Mouse (Mus musculus): ENCODE measurements around the gene Bdnf.

Bdnf gene

DNA sequence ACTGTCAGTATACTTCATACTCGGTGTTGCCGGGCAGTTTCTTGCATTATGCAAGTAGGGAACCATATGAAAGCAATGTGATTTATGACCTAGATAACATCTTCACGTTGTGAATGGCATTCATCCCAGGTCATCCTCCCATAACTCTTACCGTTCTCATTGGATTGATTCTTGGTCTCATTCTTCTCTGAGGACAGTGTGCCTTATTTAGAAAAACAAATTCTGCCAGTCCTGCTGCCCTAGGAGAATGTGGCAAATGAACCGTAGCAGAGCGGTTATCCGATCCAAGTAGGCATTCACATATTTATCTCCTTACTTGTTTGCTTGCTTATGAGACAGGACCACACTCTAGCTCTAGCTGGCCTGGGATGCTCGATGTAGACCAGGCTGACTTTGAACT, 32.0 kb downstream of the Bdnf start:
- in situ Hi-C loops (cut with MboI, MseI) = no loop called here

DNA sequence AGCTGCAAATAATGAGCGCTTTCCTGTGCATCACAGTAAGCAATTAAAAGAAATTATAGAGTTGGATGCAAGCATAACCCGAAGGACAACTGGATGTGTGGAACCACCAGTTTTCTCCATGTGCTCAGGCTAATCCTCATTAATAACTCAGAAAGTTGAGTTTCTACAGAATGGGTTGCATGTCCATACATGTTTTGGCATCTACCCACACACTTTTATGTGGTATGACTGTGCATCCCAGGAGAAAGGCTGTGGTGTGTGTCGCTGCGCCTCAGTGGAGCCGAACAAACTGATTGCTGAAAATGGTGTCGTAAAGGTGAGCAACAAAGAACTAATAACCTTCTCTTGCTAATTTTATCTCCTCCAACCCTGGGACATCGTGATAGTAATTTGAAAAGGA, 34.8 kb downstream of the Bdnf start:
- in situ Hi-C loops (cut with MboI, MseI) = no loop called here

DNA sequence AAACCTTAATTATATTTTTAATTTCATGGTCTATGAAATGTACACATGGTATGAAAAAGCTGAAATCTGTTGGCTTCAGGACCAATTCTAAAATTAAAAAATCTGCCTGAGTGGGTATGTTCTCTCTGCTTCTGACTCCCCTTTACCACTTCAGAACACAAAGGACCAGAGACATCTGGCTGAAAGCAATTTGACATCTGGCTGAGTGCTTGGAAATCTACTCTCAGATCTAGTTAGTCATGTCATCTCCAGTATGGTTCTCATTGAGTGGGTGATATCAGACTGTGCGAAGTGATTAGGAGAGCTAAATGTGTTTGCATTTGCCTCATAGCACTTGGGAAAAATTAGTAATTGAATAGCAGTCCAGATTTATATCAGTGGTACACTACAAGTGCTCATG, 36.5 kb downstream of the Bdnf start:
- in situ Hi-C loops (cut with MboI, MseI) = loop anchor here (10.0 kb wide), 1 partner anchor 824 kb away; no protein-coding TSS in a partner anchor

DNA sequence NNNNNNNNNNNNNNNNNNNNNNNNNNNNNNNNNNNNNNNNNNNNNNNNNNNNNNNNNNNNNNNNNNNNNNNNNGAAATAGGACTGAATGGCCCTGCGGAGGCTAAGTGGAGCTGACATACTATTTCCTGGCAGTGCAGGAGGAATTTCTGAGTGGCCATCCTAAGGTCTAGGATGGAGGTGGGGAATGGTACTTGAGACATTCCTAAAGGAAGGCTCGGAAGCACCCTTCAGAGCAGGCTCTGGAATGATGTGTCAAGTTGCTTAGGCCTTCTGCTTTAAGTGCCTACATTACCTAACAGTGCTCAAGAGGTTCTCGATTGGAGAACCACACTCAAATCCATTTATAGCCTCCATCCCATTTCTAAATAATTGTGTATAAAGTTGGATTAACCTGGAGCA, 50.8 kb downstream of the Bdnf start:
- in situ Hi-C loops (cut with MboI, MseI) = no loop called here

DNA sequence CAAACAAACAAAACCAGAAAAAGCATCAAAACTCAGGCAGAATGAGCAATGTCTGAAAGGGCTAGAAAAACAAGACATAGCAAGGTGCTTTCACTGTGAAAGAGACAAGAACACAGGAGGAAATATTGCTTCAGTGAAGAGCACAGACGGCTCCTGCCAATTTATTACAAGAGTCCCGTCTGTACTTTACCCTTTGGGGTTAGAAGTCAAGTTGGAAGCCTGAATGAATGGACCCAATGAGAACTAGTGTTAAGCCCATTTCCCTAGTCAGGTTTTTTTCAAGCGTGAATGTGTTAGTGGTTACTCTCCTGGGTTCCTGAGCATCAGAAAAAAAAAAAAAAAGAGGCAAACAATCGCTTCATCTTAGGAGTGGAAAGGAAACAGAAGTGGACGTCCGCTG, 51.3 kb downstream of the Bdnf start:
- in situ Hi-C loops (cut with MboI, MseI) = no loop called here

DNA sequence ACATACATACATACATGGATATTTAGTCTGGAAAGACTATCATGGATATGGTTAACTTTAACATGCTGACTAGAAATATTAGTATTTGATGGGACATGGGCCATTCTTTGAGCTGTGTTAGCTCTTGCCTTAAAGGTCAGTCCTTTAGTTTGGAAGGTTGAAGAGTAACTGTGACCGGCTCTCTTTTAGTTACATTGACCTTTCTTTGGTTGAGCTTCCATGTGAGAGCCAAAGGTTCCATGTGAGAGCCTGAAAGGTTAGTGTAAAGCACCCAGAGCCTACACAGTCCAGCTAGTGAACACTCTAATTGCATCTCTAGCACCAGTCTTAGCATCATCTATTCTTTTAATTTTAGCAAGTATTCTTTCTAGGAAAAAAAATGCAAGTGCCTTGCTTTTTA, 54.7 kb downstream of the Bdnf start:
- in situ Hi-C loops (cut with MboI, MseI) = no loop called here

DNA sequence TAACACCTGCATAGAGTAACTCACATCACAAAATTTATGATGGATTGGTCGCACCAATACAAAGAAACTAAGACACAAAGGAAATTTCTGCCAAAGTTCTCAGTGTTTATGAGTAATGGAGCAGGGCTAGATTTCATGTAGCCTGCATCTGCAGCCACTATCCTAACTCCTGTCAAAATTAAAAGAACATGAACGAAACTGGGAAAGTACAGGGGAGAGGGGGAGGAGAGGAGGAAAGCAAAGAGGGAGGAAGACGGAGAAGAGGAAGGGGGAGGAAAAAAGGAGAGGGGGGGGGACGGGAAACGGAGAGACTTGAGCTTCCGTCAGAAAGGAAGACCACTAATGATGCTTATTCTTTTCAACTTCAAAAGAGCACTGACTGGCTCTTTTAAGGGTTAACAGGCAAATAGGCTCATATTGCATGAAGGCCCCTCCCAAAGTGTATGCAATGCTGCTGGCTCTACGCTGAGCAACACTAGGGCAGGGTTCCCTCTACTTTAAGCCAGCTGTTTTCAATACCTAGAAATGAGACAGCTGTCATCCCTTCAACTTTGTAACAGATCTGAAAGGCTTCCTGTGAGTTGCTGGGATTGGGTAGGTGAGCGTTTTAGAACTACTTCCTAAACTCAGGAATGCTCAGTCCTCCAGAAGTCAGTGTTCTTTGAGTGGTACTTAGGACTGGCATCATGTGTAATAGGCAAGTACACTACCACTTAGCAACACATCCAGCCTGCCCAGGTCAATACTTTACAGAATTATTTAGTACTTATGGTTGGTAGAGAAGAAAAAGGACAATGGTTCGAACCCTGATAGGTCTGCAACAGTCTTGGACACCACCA, 58.9 kb downstream of the Bdnf start:
- in situ Hi-C loops (cut with MboI, MseI) = no loop called here

DNA sequence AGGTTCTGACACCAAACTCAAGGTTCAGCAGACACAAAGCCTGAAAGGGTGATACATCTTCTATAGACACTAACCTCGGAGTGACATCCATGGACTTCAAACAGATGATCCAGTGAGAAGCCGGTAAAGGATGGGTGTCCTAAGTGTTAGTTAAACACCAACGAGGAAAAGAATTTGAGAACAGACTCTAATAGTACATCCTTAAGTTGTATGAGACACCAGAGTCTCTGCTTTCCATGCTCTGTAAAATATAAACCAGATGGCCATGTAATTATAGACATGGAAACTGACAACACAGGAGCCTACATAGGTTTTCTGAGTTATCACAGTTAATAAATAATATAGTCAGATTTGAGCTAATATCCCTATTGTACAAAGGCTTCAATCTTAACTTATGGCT, 59.7 kb downstream of the Bdnf start:
- in situ Hi-C loops (cut with MboI, MseI) = no loop called here

DNA sequence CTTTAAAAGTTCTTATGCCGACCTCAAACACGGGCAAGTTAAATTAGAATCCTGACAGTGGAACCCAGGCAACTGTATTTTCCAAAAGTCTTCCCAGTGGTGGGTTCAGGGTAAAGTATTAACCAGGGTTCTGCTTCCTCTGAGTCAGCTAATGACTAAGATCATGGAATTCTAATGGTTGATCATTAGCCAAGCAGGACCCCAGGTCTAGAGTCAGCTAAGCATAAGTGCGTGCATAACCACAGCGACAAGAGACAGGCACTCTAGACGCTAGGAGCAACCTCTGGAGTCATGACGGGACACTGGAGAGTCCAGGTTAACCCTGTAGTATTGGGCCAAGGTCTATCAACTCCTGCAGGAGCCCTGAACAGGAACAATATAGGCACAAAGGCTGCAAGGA, 60.2 kb downstream of the Bdnf start:
- in situ Hi-C loops (cut with MboI, MseI) = no loop called here

DNA sequence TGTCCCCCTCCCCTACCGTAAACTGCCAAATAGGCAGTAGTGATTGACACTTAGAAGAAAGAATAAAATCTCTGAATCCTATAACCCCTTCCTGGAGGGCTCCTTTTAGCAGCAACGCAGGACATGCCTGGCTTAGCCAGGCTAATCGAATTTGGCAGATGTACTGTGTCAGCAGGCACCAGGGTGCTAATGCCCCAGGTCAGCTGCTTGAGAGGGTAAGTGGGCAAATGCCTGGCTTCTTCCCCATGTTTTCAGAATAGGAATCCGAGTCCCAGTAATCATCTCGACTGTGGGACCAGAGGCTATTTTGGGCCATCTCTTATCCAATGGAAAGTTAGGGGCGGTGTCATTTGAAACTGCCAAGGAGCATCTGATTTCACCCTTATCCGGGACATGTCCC, 60.8 kb downstream of the Bdnf start:
- in situ Hi-C loops (cut with MboI, MseI) = no loop called here

DNA sequence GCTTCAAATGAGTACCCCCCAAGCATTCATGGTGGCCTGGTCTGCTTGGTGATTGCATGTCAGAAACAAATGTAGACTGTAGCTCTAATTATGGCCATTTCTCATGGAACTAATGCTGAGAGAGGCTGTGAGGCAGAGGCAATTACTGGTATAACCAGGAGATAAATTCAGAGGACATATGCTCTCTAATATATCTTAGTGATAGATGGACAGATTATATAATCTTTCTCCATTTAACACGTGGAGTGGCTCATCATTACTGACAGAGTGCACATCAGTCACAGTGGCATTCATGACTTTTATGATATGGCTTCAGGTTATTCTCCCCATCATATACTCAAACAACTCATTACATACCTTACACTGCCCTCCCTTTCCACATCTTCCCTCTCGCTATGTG, 61.8 kb downstream of the Bdnf start:
- in situ Hi-C loops (cut with MboI, MseI) = no loop called here

DNA sequence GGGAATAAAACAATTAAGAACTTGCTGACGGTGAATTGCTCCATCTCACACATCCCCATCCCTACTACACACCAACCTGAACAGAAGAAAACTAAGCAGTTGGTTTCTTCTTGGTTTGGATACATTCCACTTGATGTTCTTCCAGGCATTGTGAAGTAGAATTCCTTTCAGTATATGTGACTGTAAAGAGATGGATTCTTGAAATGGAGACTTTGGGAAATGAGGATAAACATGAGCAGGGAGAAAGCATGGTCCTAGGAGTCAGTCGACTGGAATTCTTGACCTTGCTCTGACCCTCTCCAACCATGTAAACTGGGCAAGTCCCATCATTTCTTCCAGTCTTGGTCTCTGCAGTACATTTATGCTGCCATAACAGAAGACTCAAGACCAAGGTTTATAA, 63.8 kb downstream of the Bdnf start:
- in situ Hi-C loops (cut with MboI, MseI) = no loop called here

DNA sequence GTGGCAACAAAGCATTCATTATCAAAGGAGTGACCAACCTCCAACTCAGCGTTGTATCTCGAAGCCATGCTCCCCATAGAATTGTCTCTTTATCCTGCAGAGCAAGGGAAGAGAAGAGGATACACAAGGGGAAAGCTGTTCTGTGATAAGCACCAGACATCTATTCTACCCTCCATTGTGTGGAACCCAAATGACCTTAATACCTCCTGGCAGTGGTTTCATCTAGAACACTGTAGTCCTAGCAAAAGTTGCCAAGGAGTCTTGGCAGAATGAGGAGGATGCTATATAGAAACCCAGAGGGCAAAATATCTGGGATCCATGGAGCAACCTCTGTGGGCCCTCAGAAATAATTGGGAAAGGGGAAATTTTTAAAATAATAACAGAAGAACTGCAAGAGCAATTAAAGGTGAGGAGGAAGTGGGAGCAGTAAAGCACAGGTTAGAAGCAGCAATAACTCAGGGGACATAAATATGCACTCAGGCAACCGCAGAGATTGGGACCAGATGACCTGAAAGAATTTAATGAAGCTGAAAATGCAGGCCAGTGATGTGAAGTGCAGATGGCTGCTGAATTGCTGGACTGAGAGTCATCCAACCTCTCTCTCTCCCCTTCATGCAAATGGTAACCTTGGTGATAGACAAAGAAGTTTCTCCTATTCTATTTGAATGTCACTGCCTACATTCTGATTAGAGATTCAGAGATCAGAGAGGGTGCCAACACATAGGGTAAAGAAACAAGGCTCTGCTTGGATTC, 68.9 kb downstream of the Bdnf start:
- in situ Hi-C loops (cut with MboI, MseI) = no loop called here

DNA sequence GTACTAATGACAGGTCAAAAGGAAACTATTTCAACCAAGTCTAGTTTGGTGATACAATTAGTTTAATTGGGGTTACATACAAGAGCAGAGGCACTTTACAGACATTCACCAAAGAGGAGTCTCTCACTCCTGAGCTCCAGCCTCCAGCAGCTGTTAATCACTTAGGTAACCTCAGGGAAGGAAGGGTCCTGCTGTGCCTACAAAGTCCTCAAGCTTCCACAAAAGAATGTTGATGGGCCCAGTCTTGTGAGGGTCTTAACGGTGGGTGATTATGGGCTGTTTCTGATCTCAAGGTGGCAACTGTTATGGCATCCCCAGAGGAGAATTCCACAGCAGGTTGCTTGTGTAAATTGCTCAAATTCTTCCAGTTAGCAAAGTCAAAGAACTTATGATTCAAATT, 71.7 kb downstream of the Bdnf start:
- in situ Hi-C loops (cut with MboI, MseI) = no loop called here

DNA sequence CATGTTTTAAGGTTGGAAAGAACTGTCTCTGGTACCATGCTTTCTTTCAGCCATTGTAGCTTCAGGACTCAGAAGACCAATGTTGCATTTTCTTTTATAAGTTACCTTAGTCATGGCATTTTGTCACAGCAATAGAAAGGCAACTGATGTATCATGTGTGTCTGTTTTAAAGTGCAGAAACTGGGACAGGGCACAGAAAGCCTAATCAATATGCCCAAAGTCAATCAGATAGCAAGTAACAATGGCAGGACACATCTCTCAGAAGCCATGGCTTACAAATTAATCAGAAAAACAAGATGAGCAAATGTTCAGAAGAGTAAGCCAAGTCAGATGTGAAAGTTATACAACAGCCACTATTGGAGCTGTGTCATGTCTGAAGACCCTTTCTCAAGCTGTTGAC, 73.9 kb downstream of the Bdnf start:
- in situ Hi-C loops (cut with MboI, MseI) = no loop called here

DNA sequence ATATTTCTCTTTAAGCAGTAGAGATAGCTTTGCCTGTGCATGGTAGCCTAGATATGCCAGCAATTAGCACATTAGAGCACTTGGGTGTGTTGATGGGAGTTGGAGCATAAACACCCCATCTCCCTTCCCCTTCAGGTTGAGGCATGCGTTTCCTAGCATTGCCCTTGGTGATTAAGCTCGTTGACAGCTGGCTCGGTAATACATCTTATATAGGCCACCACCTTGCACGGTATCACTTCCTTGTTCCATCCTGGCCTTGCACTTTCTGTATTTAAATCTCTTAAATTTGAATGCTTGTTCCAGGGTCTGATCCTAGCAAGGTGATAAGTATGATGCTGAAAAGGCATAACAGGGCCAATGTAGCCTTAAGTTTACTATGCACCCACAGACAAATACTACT, 74.3 kb downstream of the Bdnf start:
- in situ Hi-C loops (cut with MboI, MseI) = no loop called here

DNA sequence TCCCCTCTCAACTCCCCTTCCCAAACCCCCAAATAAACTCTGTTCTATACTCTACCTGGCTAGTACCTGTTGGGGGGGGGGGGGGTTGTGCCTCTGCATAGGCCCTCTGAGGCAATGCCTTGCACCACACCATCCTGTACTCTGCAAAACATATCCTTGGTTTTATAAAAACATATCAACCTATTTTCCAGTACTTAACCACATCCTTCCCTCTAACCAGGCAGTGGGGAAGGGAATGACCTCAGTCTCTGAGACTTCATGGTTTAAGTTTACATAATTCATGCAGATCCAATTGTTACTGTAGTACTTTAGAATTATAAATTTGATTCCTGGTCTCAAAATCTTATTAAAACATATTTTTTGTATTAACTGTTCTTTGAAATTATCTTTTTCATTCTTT, 75.5 kb downstream of the Bdnf start:
- in situ Hi-C loops (cut with MboI, MseI) = no loop called here

DNA sequence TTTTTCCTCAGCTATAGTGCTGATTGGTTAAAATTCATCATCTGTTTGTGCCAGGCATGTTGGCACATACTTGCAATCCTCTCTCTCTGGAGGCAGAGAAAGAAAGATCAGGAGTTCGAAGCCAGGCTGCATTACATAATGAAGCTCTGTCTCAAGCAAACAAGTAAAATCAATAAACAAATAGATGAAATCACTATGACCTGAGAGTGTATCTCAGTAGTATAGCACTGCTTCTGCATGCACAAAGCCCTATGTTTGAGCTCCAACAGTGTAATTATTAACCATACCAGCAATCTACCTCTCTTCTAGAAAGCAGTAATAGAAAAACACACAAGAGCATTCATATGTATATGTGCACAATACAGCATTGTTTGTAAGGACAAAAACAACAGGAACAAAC, 76.0 kb downstream of the Bdnf start:
- in situ Hi-C loops (cut with MboI, MseI) = no loop called here

DNA sequence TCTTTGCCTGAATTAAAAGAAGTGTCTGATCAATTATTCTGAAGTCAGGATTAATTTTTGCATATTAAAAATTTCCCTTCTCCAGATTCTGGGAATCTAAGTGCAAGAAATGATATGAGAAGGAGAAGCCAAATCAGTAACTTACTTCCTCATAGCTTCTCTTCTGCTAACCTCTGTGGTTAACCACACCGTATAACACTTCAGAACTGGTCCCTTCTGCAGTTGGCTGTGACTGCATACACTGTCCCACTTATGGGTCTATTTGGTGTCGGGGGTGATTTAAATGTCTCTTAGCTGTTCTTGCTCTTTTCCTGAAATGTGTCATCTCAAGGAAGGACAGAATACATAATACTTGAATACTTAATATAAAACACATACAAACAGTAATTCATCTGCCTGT, 81.8 kb downstream of the Bdnf start:
- in situ Hi-C loops (cut with MboI, MseI) = no loop called here

DNA sequence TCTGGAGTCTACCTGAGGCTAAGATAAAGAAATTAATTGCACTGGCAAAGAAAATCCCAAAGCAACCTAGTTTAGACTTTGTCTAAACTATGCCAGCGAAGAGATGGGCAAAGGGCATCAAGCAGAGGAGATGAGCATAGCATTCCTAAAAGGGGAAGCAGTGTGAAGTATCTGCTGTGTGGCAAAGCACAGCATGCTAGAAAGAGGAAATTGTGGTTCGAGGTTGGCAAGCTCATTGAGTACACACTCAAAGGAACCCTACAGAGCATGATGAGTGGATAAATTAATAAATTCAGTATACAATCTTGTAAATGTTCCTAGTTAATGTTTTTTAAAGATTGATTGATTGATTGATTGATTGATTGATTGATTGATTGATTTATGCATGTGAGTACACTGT, 92.3 kb downstream of the Bdnf start:
- in situ Hi-C loops (cut with MboI, MseI) = no loop called here

DNA sequence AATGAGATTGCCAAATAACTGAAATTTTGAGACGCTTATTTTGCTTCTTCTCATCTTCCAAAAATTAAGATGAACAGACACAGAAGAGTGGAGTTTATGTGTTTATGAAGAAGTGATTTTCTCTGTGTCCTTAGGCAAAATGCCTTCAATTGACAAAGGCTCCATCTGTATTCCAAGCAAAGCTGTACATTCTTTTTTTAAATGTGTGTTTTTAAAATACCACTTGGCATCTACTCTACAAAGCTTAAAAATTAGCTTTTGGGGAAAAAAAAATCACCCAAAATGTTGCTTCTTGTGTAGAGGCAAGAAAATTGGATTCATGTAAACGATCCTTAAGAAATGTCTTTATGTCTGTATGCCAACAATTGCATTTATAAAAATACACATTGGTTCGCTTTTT, 94.3 kb downstream of the Bdnf start:
- in situ Hi-C loops (cut with MboI, MseI) = no loop called here

DNA sequence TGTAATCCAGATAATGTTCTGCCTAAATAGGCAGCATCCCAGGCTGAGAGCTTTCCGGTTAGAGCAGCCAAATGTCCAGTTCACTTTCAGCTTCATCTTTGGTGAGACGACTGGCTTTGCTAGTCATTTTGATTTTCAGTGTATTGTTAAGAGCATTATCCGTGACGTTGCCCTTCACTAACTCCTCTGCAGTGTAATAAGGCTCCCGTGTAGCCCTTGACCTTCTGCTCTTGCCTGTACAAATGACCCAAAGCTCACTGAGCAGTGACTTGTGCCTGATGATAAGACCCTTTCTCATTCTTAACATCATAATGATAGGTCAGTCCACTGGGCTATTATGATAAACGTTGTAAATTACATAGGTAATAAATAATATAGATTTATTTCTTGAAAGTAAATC, 101.9 kb downstream of the Bdnf start:
- in situ Hi-C loops (cut with MboI, MseI) = no loop called here

All from T-helper 1 cell (primary cell).